Mouse (Mus musculus) testis, postnatal 14 days (tissue): Measurements from ENCODE around the gene Gpx3.
A peak's percentile ranks its signal among the peaks of the same experiment; 100 is the strongest.
"Not testable (repeated sequence)": the region's sequence is repeated elsewhere in the genome, so short reads cannot be mapped to it uniquely, and the experiment has no call there.

Source experiments
- DNase-seq: peaks from one replicate; pipeline ENCODE4 v3.0.0; 2021; ENCODE audit warnings: low spot score

Gpx3 gene

DNA sequence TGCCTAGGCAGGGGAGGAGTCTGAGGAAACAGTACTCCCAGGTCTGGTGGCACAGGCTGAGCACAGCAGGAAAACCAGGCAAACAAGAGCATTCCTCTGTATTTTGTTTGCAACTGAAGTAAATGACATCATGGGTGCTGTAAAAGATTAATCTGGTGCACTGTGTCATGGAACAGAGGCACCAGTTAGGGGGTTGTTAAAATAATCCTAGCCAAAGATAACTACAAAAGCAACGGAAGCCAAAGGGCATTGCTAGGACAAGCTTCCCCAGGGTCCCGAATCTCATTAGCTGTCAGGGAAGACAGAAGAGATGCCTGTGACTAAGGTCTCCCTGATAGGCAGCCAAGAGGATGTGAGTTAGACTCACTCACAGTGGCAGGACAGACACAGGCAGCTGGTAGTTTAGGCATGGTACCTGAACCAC lies 21.2 kb upstream of the Gpx3 start:
- no peak for DNase-seq

DNA sequence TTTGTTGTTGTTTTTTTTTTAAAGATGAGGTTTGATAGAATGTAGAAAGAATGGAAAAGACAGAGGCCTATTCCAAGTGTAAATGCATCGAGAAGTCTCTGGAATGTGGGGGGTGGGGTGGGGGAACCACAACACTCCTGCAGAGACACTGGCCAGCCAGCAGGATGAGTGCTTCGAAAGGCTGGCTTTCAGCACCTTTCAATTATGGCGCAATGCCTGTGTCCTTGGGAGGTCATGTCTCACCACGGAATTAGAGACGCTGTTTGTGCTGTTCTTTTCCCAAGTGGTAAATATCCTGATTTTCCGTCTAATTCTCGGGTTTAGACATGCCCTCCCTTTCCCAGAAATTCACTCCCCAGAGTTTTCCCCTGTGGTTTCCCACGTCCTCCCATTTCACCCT lies 19.6 kb upstream of the Gpx3 start:
- DNase-seq: no peak

DNA sequence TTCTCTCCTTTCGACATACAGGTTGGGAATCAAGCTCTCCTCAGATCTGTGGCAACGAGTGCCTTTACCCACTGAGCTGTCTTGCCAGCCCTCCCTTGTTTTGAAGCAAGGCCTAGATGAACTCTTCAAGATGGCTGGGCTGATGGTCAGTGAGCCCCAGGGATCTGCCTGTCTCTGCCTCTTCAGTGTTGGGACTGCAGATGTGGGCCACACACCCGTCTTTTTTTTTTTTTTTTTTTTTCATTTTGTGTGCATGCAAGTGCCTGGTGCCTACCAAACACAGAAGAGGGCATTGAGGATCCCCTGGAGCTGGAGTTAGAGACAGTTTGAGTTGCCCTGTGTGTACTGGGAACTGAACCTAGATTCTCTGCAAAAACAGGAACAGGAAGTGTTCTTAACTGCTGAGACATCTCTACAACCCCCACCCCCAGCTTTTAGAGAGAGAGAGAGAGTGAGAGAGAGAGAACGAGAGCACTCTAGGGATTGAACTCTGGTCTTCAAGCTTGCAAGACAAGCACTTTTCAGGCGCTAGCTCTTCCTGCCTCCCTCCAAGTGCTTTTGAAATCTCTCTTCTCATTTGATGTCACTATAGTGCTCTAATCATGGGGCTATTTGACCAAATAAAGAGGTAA lies 17.9 kb upstream of the Gpx3 start:
- DNase-seq: no peak

DNA sequence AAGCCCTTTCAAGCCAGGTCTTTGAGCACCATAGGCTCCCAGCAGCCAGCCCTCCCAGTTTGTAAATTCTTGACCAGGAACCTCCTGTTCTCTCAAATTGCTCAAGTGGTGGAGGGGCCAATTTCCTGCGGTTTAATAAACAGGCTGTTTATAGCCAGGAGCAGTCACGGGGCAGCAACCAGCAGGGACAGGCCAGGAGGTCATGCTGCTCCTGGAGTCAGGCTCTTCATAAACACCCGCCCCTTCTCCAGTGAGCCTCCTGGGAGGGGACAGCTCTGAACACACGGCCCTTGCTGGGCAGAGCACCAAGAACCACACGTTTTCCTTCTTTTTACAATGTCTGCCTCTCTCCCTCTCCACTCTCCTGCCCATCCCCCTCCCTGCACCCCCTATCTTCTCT lies 17.3 kb upstream of the Gpx3 start:
- peak; percentile 77 for DNase-seq

DNA sequence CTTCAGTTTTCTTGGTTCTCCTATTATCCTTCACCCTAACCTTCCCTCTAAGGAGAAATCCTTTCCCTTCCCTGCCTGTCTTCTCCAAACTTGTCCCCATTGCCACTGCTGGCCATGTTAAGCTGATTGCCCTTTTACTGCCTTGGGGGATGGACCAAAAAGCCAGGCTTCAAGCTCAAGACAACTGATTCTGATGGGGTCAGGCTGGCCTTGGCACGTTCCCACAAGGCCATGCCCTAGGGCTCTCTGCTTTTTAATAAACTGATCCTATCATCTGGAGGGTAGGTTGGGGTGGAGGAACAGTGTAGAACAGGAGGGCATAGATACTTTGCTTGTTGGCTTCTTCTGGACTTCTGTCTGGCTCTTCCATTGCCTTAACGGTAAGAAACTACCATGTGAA lies 16.8 kb upstream of the Gpx3 start:
- no peak for DNase-seq

DNA sequence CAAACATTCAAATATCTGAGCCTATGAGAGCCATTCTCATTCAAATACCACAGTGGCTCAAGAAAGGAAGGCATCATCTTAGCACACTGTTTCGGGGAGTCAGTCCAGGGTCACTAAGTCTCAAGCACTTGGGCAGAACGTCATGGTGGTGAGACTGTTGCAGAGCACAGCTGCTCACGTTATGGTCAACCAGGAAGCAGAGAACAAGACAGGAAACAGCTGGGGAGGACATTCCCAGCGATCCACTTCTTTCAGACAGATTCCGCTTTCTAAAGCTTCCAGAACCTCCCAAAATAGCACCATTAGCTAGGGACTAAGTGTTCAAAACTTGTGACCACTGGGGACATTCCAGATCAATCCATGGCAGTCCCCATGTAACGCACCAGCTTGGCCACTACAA lies 14.3 kb upstream of the Gpx3 start:
- DNase-seq: no peak

DNA sequence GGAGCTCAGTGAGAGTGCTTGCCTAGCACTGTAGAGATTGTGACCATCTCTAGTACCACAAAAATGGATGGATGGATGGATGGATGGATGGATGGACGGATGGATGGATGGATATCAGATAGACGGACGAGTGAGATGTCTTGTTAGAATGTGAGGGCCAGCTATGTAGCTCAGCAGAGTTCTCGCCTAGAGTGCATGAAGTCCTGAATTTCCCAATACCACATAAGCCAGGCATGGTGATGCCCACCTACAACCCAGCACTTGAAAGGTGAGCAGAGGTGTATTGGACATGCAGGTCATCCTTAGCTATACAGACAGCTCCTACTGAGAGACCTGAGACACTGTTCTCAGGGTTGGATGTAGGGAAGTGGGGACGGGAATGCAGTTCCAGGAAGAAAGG lies 10.9 kb upstream of the Gpx3 start:
- no peak for DNase-seq

DNA sequence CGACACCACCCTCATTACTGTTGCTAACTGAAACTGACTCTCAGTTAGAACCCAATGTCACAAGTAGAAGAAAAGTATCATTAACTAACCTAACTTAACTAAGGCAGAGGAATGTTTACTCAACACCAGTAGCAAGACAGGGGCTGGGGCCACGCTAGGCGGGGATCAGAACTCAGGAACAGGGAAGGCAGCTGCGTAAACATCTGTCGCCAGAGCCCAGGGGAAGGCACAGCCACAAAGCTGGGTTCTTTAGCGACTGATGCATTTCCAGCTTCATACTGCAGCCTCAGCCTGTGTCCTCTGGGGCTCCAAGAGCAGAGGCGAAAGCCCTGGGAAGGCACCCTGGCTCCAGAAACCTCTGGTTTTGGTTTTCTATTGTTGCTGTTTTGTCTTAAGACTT lies 10.2 kb upstream of the Gpx3 start:
- no peak for DNase-seq

DNA sequence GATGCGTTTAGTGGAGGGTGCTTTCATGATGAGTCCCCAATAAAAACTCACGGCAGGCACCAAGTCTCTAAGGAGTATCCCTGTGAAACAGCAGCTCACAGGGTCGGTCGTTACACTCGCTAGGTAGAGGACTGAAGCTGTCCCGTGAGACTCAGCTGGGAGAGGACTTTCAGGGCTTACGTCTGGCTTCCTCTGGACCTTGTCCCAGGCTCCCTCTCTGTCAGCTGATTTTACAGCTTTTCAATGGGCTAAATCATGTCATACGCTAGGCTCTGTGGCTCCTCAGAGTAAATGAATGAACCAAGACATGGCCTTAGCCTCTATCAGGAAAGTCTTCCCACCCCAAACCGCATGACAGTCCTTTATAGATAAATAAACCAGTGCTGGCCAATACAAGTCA lies 7.7 kb upstream of the Gpx3 start:
- no peak for DNase-seq

DNA sequence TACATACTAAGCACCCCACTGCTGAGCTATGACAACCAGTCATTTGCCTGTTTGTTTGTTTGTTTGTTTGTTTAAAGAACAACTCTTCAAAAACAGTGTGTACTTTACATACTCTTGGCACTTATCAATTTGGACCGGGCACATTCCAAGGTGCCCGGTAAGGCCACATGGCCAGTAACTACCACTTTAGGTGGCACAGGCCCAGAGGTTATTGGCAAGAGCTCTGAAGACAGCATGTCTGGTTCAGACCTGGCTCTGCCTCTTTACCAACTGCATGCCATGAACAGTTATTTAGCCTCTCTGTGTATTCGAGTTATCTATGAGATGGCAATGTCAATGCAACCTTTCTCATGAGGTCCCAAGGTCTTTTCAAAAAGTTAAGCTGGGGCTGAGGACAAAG lies 5.6 kb upstream of the Gpx3 start:
- not testable (repeated sequence) for DNase-seq

DNA sequence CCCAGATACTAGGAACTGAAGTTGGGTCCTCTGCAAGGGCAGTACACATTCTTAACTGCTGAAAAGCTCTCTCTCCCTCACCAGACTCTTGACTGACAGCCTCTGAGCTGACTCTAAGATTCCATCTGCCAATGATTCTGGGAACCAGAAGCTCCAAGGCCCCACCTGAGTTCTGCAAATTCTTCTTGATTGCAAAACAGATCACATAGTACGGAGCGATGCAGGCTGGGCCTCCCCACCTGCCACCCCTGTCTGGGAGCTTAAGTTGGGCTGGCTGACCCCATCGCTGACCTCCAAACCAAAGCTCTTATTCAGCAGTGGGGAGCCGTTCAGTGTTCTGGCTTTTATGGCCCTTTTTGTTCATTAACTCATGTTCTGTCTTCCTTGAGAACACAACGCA lies 4.8 kb upstream of the Gpx3 start:
- no peak for DNase-seq

DNA sequence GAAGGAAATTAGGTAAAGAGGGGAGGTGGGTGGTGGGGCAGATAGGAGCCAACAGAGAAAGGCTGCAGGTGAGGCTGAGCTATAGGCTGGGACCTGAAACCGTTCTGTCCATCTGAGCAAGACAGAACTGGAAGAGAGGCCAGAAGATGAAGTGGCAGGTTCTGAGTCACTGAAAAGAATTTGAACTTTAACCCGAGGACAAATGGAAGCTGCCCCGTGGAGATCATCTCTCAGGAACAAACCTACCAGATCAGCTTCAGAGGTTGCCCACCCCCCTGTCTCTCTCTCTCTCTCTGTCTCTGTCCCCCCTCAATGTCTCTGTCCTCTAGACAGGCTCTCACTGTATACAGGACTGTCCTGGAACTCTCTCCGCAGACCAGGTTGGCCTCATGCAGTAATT lies 2.6 kb upstream of the Gpx3 start:
- DNase-seq: no peak

DNA sequence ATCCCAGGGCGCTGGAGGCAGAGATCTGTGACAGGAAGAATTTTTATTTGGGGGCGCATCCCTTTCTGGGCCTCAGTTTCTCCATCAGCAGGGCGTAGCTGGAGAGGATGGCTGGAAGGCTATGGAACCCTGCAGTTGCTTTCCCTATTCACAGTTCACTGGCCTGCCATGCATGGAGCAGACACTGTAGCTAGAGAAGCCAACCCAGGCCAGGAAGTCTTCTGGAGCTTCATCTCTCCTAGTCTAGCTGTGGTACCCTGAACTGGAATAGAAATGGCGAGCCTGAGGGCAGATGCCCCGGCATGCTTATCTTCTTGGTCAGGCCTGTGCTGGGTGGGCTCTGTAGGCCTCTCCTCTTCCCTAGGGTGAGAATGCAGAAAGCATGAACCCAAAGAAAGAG lies 1.1 kb downstream of the Gpx3 start:
- DNase-seq: no peak

DNA sequence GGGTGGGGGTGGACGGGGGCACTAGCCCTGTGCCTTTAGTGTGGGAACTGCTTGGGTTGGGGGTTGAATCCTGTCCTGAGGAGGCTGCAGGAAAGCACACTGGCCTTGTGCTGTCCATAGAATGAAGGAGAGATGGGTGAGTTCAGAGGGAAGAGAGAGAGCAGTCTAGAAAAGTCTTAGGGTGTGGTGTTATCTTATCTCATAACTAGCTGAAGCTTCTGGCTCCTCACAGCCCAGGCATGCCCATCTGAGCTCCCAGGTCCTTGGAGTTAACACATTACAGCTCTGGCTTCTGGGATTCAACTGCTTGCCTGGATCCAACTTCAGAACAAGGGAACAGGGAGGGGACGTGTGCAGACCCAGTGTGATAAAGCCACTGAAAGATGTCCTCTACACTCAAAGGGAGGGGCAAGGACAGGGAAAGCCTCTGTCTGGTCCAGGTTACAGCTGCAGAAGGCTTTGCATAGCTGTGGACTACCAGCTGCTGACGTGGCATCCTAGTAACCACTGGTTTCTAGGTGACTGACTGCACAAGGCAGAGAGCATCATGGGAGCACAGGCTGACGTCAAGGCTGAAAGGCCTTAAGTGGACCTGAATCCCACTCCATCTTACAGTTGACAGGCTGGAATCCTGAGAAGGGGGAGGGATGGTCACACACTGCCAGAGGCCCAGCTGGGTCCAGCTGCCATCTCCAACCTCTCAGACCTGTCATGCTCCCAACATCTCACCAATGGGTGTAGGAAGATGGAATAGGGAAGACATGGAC lies 1.9 kb downstream of the Gpx3 start:
- no peak for DNase-seq

DNA sequence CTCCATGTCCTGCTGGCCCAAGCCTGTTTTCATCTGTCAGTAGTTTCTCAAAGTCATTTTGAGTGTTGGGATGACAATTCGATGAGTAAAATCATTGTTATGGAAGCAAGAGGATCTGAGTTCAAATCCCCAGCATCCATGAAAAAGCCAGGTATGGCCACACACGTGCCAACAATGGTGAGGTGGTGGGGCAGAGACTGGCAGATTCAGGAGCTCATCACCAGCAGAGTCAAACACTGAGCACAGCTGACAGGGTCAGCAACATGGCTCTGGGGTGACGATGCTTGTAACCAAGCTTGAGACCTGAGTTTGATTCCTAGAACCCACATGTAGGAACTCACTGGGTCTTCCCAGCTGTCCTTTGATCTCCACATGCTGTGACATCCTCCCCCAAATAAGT lies 2.8 kb downstream of the Gpx3 start:
- DNase-seq: no peak

DNA sequence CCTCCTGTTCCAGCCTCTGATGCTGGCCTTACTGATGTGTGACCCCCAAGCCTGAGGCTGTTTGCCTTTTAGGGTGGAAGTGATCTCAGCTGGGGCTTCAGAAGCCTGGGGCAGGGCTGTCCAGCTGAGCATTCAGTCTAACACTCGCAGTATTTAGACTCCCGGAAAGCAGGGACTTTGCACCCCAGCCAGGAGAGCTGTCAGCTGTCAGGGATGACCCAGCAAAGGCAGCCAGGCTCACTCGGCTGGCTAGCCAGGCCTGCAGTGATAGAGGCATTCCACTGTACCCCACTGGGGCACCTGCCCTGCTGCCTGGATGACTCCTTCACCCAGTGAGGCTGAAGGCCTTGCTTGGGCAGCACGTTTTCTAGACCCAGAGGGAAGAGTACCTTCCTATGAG lies 3.7 kb downstream of the Gpx3 start:
- no peak for DNase-seq

DNA sequence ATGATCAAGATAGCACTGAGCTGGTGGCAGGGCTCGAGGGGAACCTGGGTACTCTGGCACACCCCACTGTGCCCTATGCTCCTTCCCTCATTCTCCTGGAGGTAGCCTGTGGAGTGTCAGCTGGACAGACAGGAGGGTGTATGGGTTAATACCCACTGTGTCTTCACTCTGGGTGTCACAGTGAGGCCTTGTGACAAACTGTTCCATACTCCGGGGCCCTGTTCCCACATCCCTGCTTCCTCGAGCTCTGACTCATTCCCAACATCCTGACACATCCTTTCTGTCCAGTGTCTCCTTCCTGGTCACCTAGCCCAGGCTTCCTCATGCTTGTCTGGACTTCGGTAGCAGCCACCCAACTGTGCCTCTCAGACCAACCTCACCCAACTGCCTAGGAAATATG lies 4.2 kb downstream of the Gpx3 start:
- no peak for DNase-seq

DNA sequence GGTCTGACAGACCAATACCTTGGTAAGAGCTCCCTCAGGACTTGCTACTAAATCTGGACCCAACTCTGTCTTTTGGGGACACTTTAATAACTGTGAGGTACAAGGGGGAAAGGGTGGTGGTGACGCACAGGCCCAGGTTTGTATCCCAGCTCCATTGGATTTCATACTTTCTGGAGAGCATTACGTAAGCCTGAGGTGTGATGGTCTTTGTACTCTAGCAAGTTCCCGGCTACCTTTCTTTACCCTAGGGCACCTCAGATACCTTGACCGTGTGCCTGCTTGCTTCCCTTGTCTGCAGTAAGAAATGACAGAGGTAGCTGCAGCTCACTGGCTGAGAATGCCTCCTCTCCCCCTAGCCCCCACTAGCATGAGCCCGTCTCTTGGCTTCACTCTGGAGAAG lies 5.0 kb downstream of the Gpx3 start:
- DNase-seq: no peak

DNA sequence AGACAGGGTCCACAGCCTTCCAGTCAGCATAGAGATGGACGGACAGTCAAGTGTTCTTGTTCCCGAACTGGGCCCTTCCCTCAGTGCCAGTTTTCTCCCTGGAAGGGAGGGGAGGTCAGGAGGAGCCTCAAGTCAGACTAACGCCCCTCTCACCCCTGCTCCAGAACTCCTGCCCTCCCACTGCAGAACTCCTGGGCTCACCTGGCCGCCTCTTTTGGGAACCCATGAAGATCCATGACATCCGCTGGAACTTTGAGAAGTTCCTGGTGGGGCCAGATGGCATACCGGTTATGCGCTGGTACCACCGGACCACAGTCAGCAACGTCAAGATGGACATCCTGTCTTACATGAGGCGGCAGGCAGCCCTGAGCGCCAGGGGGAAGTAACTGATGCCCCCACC lies 7.0 kb downstream of the Gpx3 start:
- DNase-seq: no peak

DNA sequence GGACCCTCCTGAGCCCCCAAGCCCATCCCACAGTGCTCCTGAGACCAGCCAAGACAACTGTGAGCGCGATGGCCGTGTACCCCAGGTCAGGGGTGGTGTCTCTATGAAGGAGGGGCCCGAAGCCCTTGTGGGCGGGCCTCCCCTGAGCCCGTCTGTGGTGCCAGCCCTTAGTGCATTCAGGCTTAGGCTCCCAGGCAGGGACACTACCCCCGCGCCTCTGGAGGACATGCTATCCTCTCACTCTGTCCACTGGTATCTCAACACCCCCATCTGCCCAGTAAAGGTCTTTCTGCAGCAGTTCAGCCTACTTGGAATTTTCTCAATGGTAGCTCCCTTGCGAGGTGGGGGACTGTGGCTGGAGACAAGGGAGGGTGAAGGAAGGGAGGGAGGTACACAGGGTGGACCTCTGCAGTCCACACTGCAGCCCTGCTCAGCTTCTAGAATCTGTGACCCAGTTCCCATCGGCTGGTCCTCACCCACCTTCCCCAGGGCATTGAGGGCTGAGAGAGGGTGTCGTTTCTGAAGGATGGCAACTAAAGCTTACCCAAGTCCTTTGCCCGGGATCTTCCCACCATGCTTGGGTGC lies 7.9 kb downstream of the Gpx3 start:
- DNase-seq: no peak

DNA sequence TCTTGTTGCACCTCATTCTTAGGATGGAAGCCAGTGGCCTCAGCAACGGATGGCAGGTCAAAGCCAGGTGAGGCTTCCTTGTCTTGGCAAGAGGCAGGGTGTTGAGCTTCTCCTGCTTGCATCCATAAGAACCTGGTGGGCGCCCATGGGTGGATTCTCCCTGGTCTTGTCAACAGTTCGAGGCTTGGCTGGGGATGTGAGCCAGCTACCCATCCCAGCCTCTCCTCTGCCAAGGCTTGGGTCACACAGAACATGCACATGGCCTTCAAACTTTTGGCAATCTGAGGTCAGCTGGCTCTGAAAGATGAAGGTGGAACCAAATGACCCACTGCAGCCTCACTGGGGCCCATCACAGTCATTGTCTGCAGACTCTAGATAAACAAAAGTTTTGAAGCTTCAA lies 8.9 kb downstream of the Gpx3 start:
- DNase-seq: no peak

DNA sequence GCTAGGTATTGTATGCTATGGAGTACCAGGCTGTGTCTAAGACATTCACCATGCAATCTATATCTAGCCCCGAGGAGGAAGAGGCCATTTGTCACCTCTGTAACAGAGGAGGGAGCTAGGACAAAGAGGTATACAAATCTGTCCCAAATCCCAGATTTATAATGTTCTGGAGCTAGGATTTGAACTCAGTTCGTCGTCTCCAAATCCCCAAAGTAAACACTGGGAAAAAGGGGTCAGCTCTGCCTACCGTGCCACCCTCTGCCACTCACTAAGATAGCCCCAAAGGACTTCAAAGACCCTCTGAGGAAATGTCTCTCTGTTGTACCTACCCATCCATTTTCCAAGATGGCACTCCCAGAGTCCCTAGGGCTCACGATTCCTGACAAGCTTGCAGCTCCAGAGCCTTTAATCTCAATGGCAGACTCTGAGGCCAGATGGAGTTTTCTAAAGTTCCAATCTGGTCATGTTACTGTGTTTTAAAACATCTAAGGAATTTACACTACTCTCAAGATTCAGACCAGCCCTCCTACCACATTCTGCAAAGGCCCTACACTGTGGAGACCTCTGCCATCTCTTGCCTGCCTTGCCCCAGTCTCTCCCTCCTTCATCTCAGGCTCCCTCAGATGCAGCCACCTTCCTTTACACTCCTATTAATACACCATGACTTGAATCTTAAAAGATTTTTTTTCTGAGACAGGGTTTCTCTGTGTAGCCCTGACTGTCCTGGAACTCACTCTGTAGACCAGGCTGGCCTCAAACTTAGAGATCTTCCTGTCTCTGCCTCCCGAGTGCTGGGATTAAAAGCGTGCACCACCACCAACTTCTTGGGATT lies 9.6 kb downstream of the Gpx3 start:
- no peak for DNase-seq
